Mouse (Mus musculus) embryonic facial prominence, embryonic 11.5 days (tissue): ENCODE data around the gene Cmss1. TPM values are rescaled to one million over a fixed set of nuclear protein-coding genes. Genes with fewer than 3 reads are reported as not detected.

Experiments used
- ATAC-seq: fragments of 200-750 bp; cut with Nextera tagmentation; replicated peaks from 2 replicates; pipeline ENCODE4 v1.8.0; 2017; ENCODE audit warnings: low read depth; ENCODE audit not compliant: insufficient number of reproducible peaks, low FRiP score, low TSS enrichment
- DNase-seq: peaks from one replicate; pipeline ENCODE4 v3.0.0-alpha.2; 2015; ENCODE audit warnings: low spot score
- H3K27ac ChIP-seq: fragments of 300-500 bp; sonication (generic); replicated peaks from 2 replicates; pipeline ENCODE4 v1.5.1; 2014; ENCODE audit warnings: mild to moderate bottlenecking, low read depth, low read length, control low read depth
- H3K27me3 ChIP-seq: fragments of 300-500 bp; sonication (generic); 2 replicates; pipeline ENCODE4 v1.6.1; 2014; ENCODE audit warnings: mild to moderate bottlenecking, low read length, moderate library complexity, mixed read lengths; ENCODE audit not compliant: control insufficient read depth, insufficient read depth
- H3K36me3 ChIP-seq: fragments of 300-500 bp; sonication (generic); replicated peaks from 2 replicates; pipeline ENCODE4 v1.6.1; 2014; ENCODE audit warnings: low read depth, mild to moderate bottlenecking, low read length, moderate library complexity, mixed read lengths; ENCODE audit not compliant: control insufficient read depth, insufficient read depth
- H3K4me1 ChIP-seq: fragments of 300-500 bp; sonication (generic); 2 replicates; pipeline ENCODE4 v1.6.1; 2014; ENCODE audit warnings: low read length, mixed read lengths; ENCODE audit not compliant: control insufficient read depth, insufficient read depth
- H3K4me2 ChIP-seq: fragments of 300-500 bp; sonication (generic); 2 replicates; pipeline ENCODE4 v1.6.1; 2014; ENCODE audit warnings: low read depth, mild to moderate bottlenecking, control low read depth, low read length, moderate library complexity
- H3K4me3 ChIP-seq: fragments of 300-500 bp; sonication (generic); 2 replicates; pipeline ENCODE4 v1.5.1; 2014; ENCODE audit warnings: low read depth, low read length, control low read depth
- H3K9ac ChIP-seq: fragments of 300-500 bp; sonication (generic); replicated peaks from 2 replicates; pipeline ENCODE4 v1.6.1; 2014; ENCODE audit warnings: mild to moderate bottlenecking, control low read depth, low read length
- H3K9me3 ChIP-seq: fragments of 300-500 bp; sonication (generic); replicated peaks from 2 replicates; pipeline ENCODE4 v1.6.1; 2016; ENCODE audit warnings: mild to moderate bottlenecking, low read length, inconsistent platforms, mixed read lengths; ENCODE audit not compliant: control insufficient read depth
- WGBS: fragments of 180-500 bp; shearing (Covaris S2); extraction: QIAGEN DNeasy Blood & Tissue Kit; methylation state at CpG from one replicate; pipeline ENCODE4 v1.1.7; 2014; 5-methylcytosine and 5-hydroxymethylcytosine counted together
- polyA plus RNA-seq: library from polyadenylated mRNA; unstranded; fragments of >200 nt; fragmentation: Nextera tagmentation; extraction: Ambion mirVana; gene quantifications from 2 replicates; pipeline ENCODE4 v1.2.1, GENCODE M21; 2014

Cmss1 gene
- polyA plus RNA-seq, 1 experiment from 2014 or later: 55.9 TPM

DNA sequence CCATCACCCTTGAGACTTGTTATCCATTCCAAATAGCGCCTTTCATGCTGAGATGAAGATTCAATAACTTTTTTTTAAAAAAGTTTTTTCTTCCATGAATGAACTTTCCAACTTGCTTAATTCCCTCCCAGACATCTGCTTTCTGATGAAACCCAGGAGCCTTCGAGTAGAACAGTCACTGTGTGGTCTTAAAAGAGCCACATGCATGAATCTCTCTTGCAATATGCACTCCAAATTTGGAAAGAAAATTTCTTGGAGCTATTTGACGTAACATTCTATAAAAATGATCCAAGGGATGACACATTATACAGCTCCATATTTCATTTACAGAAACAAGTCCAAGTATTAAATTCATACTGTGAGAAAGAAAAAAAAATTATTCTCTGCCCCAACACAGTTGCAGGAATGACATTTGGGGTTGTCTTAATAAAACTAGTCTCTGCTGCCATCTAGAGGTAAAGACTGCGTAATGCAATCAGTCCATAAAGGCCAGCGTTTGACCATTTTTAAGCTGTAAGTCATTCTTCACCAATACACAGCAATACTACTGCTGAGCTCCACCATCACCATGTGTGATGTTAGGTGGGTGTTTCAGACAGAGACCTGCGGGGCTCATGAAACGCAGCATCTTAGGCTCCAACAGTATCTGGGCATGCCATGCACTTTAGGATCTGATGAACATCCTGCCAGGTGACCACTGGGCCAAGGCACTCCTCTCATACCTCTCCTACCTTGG lies 13.1 kb downstream of the Cmss1 start:
- no peaks in the 10 kb centered on the region for H3K27me3 ChIP-seq
- H3K9ac ChIP-seq: no peak overlapping the region
- DNase-seq (peak; percentile 84), ATAC-seq (no peak; the same call in 1 of the 2 replicates)
- no peaks in the 10 kb centered on the region for H3K9me3 ChIP-seq
- no peaks in the 10 kb centered on the region for H3K36me3 ChIP-seq
- no peak overlapping the region for H3K4me3 ChIP-seq
- no peaks in the 10 kb centered on the region for H3K4me1 ChIP-seq
- WGBS: 43% methylated on average over 7 of the region's 7 CpGs
- no peak overlapping the region for H3K4me2 ChIP-seq
- no peak overlapping the region for H3K27ac ChIP-seq

DNA sequence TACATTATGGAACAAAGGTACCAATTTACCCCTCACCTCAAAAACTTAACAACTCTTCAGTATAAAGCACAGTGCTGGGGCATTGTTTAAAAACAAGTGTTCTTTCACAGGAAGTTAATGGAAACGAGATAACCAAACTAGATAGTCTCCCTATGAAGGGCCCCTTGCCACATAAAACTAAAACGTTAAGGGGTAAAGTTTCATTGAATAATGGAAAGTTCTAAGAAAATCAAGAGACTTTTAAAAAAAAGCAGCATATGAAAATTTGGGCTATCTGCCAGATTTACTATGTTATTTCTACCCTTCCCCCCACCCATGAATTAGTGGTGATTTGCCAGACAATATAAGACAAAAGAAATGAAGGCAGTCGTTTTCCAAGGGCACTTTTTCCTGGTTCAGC lies 21.5 kb downstream of the Cmss1 start:
- no peaks in the 10 kb centered on the region for H3K27me3 ChIP-seq
- 55% methylated on average over 3 of the region's 3 CpGs for WGBS
- no peak overlapping the region for H3K9ac ChIP-seq
- H3K27ac ChIP-seq: no peak overlapping the region
- H3K4me2 ChIP-seq: no peak overlapping the region
- H3K4me3 ChIP-seq: no peak overlapping the region
- no peaks in the 10 kb centered on the region for H3K4me1 ChIP-seq
- DNase-seq: no peak
- ATAC-seq: no peak
- no peaks in the 10 kb centered on the region for H3K36me3 ChIP-seq
- H3K9me3 ChIP-seq: no peaks in the 10 kb centered on the region

DNA sequence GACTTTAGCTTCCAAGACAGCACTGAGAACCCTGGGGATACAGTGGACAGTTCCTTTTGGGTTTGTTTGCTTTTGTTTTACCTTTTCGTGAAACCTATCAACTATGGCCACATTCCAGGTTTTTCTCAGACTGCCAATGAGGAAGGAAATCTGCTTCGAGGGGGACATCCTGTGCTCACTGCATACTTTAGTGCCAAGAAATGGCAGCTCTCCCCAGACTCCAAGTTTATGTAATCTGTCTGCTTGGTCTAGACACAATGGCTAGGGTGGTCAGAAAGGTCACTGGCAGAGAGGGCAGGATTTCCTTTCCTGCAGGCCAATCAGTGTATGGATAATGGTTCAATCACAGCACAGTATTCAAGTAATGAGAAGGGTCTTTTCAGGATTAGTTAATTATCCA lies 24.7 kb downstream of the Cmss1 start:
- WGBS: 81% methylated on average over 2 of the region's 2 CpGs
- H3K4me2 ChIP-seq: no peak overlapping the region
- no peak for ATAC-seq

GRCm38 (mm10) chr16:57580041-57580440 lies 26.6 kb downstream of the Cmss1 start:
- no peak for ATAC-seq
- no peak overlapping the region for H3K27ac ChIP-seq
- 75% methylated on average over 7 of the region's 7 CpGs for WGBS

More for the DNA sequence above, 24.7 kb downstream of the Cmss1 start:
- Histone ChIP-seq H3K27ac (no peak overlapping the region), H3K4me1 (no peaks in the 10 kb centered on the region), H3K4me3 (no peak overlapping the region), H3K9me3 (no peaks in the 10 kb centered on the region), H3K9ac (no peak overlapping the region), H3K36me3 (no peaks in the 10 kb centered on the region), H3K27me3 (no peaks in the 10 kb centered on the region)
- no peak for DNase-seq

DNA sequence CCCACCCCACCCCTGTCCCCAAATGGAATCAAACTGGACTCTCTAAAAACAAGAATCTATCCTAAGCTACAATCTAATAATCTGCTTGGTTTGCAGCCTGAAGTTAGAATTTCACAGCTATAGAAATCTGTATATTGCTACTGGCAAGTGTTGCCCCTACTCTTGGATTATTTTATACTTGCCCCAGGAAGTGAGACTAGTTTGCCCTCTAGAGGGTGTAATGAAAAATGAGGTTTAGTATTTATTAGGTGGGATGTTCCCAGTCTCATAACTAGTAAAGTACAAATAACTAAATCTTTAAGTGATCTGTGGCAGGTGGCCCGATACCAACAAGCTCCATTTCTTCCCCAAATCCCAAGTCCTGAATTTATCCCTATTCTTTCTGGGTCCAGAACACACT lies 29.1 kb downstream of the Cmss1 start:
- Histone ChIP-seq H3K4me3 (no peak overlapping the region), H3K9me3 (no peaks in the 10 kb centered on the region), H3K27me3 (no peaks in the 10 kb centered on the region), H3K36me3 (no peaks in the 10 kb centered on the region), H3K9ac (no peak overlapping the region), H3K27ac (no peak overlapping the region), H3K4me2 (no peak overlapping the region), H3K4me1 (no peaks in the 10 kb centered on the region)
- DNase-seq (no peak), ATAC-seq (no peak)
- WGBS: 100% methylated on average over 1 of the region's 1 CpGs

More at GRCm38 (mm10) chr16:57580041-57580440, 26.6 kb downstream of the Cmss1 start:
- H3K36me3 ChIP-seq: no peaks in the 10 kb centered on the region
- no peaks in the 10 kb centered on the region for H3K4me1 ChIP-seq
- DNase-seq: no peak
- H3K4me3 ChIP-seq: no peak overlapping the region
- no peak overlapping the region for H3K9ac ChIP-seq
- H3K27me3 ChIP-seq: no peaks in the 10 kb centered on the region
- no peak overlapping the region for H3K4me2 ChIP-seq
- H3K9me3 ChIP-seq: no peaks in the 10 kb centered on the region

- no peaks in the 10 kb centered on the region for H3K9me3 ChIP-seq
- H3K4me1 ChIP-seq: no peaks in the 10 kb centered on the region
- H3K36me3 ChIP-seq: no peaks in the 10 kb centered on the region; the same call in 1 of the 2 replicates
- WGBS: 89% methylated on average over 1 of the region's 1 CpGs
- H3K9ac ChIP-seq: no peak overlapping the region
- H3K4me2 ChIP-seq: no peak overlapping the region
- H3K4me3 ChIP-seq: no peak overlapping the region
- H3K27ac ChIP-seq: no peak overlapping the region
- H3K27me3 ChIP-seq: no peaks in the 10 kb centered on the region
- no peak for DNase-seq
- ATAC-seq: no peak
Measured at GRCm38 (mm10) chr16:57575764-57576388, 30.8 kb downstream of the Cmss1 start.

DNA sequence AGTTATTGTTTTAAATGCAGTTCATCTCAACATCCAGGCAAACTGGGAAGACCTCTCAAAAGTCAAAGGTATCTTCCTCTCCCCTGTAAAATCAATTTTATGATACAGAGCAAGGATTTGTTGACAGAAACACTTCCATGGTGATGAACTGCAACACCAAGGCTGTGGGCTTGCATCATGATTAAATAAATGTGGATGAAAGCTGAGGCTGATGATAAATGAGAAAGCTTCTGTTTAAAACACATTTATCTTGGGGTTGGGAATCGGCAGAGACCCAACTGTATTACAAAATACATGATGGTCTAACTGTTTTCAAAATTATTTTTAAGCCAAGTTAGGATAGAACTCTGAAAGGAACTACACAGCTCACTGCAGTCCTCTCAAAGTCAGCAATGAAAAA lies 32.8 kb downstream of the Cmss1 start:
- WGBS: 91% methylated on average over 1 of the region's 1 CpGs
- ATAC-seq: no peak
- Histone ChIP-seq H3K27ac (no peak overlapping the region), H3K4me3 (no peak overlapping the region), H3K36me3 (no peaks in the 10 kb centered on the region; the same call in 1 of the 2 replicates), H3K4me2 (no peak overlapping the region), H3K9me3 (no peaks in the 10 kb centered on the region), H3K27me3 (no peaks in the 10 kb centered on the region), H3K9ac (no peak overlapping the region), H3K4me1 (no peaks in the 10 kb centered on the region)
- DNase-seq: no peak

DNA sequence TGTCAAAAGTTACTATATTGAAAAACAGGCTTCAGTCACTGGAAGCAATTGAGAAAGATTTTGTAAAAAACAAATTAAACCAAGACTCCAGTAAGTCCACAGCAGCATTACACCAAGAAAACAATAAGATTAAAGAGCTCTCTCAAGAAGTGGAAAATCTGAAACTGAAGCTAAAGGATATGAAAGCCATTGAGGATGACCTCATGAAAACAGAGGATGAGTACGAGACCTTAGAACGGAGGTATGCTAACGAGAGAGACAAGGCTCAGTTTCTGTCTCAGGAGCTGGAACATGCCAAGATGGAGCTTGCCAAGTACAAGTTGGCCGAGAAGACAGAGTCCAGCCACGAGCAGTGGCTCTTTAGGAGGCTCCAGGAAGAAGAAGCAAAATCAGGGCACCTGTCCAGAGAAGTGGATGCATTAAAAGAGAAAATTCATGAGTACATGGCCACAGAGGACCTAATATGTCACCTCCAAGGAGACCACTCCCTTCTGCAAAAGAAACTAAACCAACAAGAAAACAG lies 35.8 kb downstream of the Cmss1 start:
- no peaks in the 10 kb centered on the region for H3K4me1 ChIP-seq
- WGBS: 86% methylated on average over 5 of the region's 5 CpGs
- no peak overlapping the region for H3K9ac ChIP-seq
- no peaks in the 10 kb centered on the region for H3K27me3 ChIP-seq
- ATAC-seq (no peak), DNase-seq (no peak)
- H3K4me2 ChIP-seq: no peak overlapping the region
- no peaks in the 10 kb centered on the region for H3K9me3 ChIP-seq
- H3K27ac ChIP-seq: no peak overlapping the region
- no peak overlapping the region for H3K4me3 ChIP-seq
- H3K36me3 ChIP-seq: no peaks in the 10 kb centered on the region; the same call in 1 of the 2 replicates
